Mouse (Mus musculus) kidney, postnatal 0 days (tissue): ENCODE measurements around the gene Trim62. TPM values are rescaled to one million over a fixed set of nuclear protein-coding genes. Genes with fewer than 3 reads are reported as not detected.

Source experiments
- ATAC-seq: fragments of 200-750 bp; cut with Nextera tagmentation; replicated peaks from 2 replicates; pipeline ENCODE4 v1.8.0; 2017; ENCODE audit warnings: low read depth, moderate number of reproducible peaks, moderate TSS enrichment, moderate library complexity; ENCODE audit not compliant: low FRiP score
- DNase-seq: peaks from one replicate; pipeline ENCODE4 v3.0.0-alpha.2; 2016; ENCODE audit warnings: low spot score
- H3K27ac ChIP-seq: fragments of 300-500 bp; sonication (generic); 2 replicates; pipeline ENCODE4 v1.5.1; 2014; ENCODE audit warnings: mild to moderate bottlenecking
- H3K27me3 ChIP-seq: fragments of 300-500 bp; sonication (generic); 2 replicates; pipeline ENCODE4 v1.6.1; 2014; ENCODE audit warnings: low read length, mixed read lengths; ENCODE audit not compliant: insufficient read depth
- H3K36me3 ChIP-seq: fragments of 300-500 bp; sonication (generic); 2 replicates; pipeline ENCODE4 v1.6.1; 2014; ENCODE audit warnings: low read length, mixed read lengths; ENCODE audit not compliant: insufficient read depth
- H3K4me1 ChIP-seq: fragments of 300-500 bp; sonication (generic); replicated peaks from 2 replicates; pipeline ENCODE4 v1.6.1; 2014; ENCODE audit warnings: antibody characterized with exemption, low read length, mixed read lengths; ENCODE audit not compliant: insufficient read depth
- H3K4me2 ChIP-seq: fragments of 300-500 bp; sonication (generic); 2 replicates; pipeline ENCODE4 v1.6.1; 2014; ENCODE audit warnings: mild to moderate bottlenecking, low read length, moderate library complexity, mixed read lengths
- H3K4me3 ChIP-seq: fragments of 300-500 bp; sonication (generic); replicated peaks from 2 replicates; pipeline ENCODE4 v1.5.1; 2014; ENCODE audit warnings: low read depth, low read length
- H3K9ac ChIP-seq: fragments of 300-500 bp; sonication (generic); 2 replicates; pipeline ENCODE4 v1.6.1; 2014; ENCODE audit warnings: low read depth, low read length
- H3K9me3 ChIP-seq: fragments of 300-500 bp; sonication (generic); replicated peaks from 2 replicates; pipeline ENCODE4 v1.6.1; 2016; ENCODE audit warnings: low read length, inconsistent platforms, mixed read lengths
- CTCF ChIP-seq: IDR thresholded peaks from 2 replicates; pipeline ENCODE4 v1.5.1; 2016; ENCODE audit warnings: antibody characterized with exemption, low read depth, mild to moderate bottlenecking, moderate library complexity
- WGBS: fragments of 180-500 bp; shearing (Covaris S2); extraction: QIAGEN DNeasy Blood & Tissue Kit; methylation state at CpG from one replicate; pipeline ENCODE4 v1.1.7; 2014; 5-methylcytosine and 5-hydroxymethylcytosine counted together
- polyA plus RNA-seq: library from polyadenylated mRNA; unstranded; fragments of >200 nt; fragmentation: Nextera tagmentation; extraction: Ambion mirVana; gene quantifications from 2 replicates; pipeline ENCODE4 v1.2.1, GENCODE M21; 2015

Trim62 gene
- polyA plus RNA-seq, 1 experiment from 2014 or later, result 6.2 TPM

GRCm38 (mm10) chr4:128883801-128884710, 676 bp downstream of the Trim62 start:
- under 1% methylated on average over 92 of the region's 94 CpGs for WGBS
- ATAC-seq (peak; percentile 53), DNase-seq (no peak)
- H3K9ac ChIP-seq, result peak overlapping the region; percentile 67
- no peaks in the 10 kb centered on the region for H3K36me3 ChIP-seq
- H3K27ac ChIP-seq, result peak overlapping the region; percentile 51; the same call in 1 of the 2 replicates
- H3K9me3 ChIP-seq, result no peaks in the 10 kb centered on the region
- no peak for TF ChIP-seq CTCF
- H3K4me2 ChIP-seq, result peak overlapping the region; percentile 99
- H3K4me3 ChIP-seq, result peak overlapping the region; percentile 68
- no peaks in the 10 kb centered on the region for H3K27me3 ChIP-seq
- H3K4me1 ChIP-seq, result 0 out of 2 replicates have a peak, but pooled peaks cover 3% of the 10 kb centered on the region

- no peak for TF ChIP-seq CTCF
- Histone ChIP-seq H3K36me3 (no peaks in the 10 kb centered on the region), H3K4me2 (peak overlapping the region; percentile 99), H3K9ac (0 out of 2 replicates have a peak overlapping the region, but pooled peaks have one; percentile 67), H3K27me3 (no peaks in the 10 kb centered on the region), H3K4me1 (no peaks in the 10 kb centered on the region), H3K4me3 (peak overlapping the region; percentile 68), H3K27ac (no peak overlapping the region), H3K9me3 (no peaks in the 10 kb centered on the region)
- 40% methylated on average over 5 of the region's 5 CpGs for WGBS
- no peak for ATAC-seq
- no peak for DNase-seq
These were observed 1.3 kb downstream of the Trim62 start for GRCm38 (mm10) chr4:128884711-128885095.

DNA sequence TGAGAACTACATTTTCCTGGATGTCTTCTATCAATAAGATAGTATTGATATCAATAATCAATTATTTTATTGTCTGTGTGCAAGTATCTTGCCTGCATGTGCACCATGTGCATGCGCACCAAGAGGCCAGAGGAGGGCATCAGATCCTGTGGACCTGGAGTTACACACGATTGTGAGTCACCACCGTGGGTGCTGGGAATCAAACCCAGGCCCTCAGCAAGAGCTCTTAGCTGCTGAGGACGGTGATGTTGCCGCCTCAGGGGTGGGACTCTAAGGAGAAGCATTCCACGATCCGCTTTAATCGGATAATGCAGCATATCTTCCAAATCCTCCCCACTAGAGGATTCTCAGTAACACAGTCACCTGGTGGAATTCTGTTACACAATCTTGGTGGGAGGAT, 2.2 kb downstream of the Trim62 start:
- H3K4me1 ChIP-seq, result 0 out of 2 replicates have a peak, but pooled peaks cover under 1% of the 10 kb centered on the region
- H3K9ac ChIP-seq, result no peak overlapping the region
- no peak overlapping the region for H3K4me2 ChIP-seq
- H3K27me3 ChIP-seq, result no peaks in the 10 kb centered on the region
- no peaks in the 10 kb centered on the region for H3K9me3 ChIP-seq
- no peak overlapping the region for H3K4me3 ChIP-seq
- ATAC-seq (no peak), DNase-seq (no peak)
- H3K36me3 ChIP-seq, result no peaks in the 10 kb centered on the region
- WGBS, result 95% methylated on average over 8 of the region's 8 CpGs
- TF ChIP-seq CTCF, result no peak
- H3K27ac ChIP-seq, result no peak overlapping the region

- no peak overlapping the region for H3K4me3 ChIP-seq
- no peak for TF ChIP-seq CTCF
- WGBS, result 57% methylated on average over 5 of the region's 5 CpGs
These were observed 3.2 kb downstream of the Trim62 start for GRCm38 (mm10) chr4:128886571-128886970.

GRCm38 (mm10) chr4:128887026-128887425, 3.6 kb downstream of the Trim62 start:
- 76% methylated on average over 10 of the region's 10 CpGs for WGBS
- Histone ChIP-seq H3K27ac (no peak overlapping the region), H3K27me3 (no peaks in the 10 kb centered on the region), H3K4me1 (peaks cover 6% of the 10 kb centered on the region; the same call in 1 of the 2 replicates), H3K9ac (no peak overlapping the region), H3K36me3 (no peaks in the 10 kb centered on the region), H3K4me3 (no peak overlapping the region), H3K4me2 (no peak overlapping the region), H3K9me3 (no peaks in the 10 kb centered on the region)
- DNase-seq (no peak), ATAC-seq (no peak)
- no peak for TF ChIP-seq CTCF

More at GRCm38 (mm10) chr4:128886571-128886970, 3.2 kb downstream of the Trim62 start:
- peaks cover 6% of the 10 kb centered on the region; the same call in 1 of the 2 replicates for H3K4me1 ChIP-seq
- H3K36me3 ChIP-seq, result no peaks in the 10 kb centered on the region
- no peaks in the 10 kb centered on the region for H3K27me3 ChIP-seq
- ATAC-seq (no peak), DNase-seq (no peak)
- no peak overlapping the region for H3K27ac ChIP-seq
- H3K9ac ChIP-seq, result no peak overlapping the region
- H3K9me3 ChIP-seq, result no peaks in the 10 kb centered on the region
- no peak overlapping the region for H3K4me2 ChIP-seq

- ATAC-seq, result no peak
- peaks cover 6% of the 10 kb centered on the region; the same call in 1 of the 2 replicates for H3K4me1 ChIP-seq
- H3K27me3 ChIP-seq, result no peaks in the 10 kb centered on the region
These were observed 4.3 kb downstream of the Trim62 start for GRCm38 (mm10) chr4:128887641-128888091.

More at GRCm38 (mm10) chr4:128887641-128888091, 4.3 kb downstream of the Trim62 start:
- no peak for TF ChIP-seq CTCF
- peak; percentile 66 for DNase-seq
- 49% methylated on average over 9 of the region's 9 CpGs for WGBS
- no peak overlapping the region for H3K27ac ChIP-seq
- no peaks in the 10 kb centered on the region for H3K36me3 ChIP-seq
- H3K4me2 ChIP-seq, result no peak overlapping the region
- H3K9ac ChIP-seq, result no peak overlapping the region
- H3K9me3 ChIP-seq, result no peaks in the 10 kb centered on the region
- H3K4me3 ChIP-seq, result no peak overlapping the region
